Mouse (Mus musculus) cerebellum, postnatal 36 days (tissue): ENCODE measurements around the gene Ndfip2.

Experiments used
- DNase-seq, 2 experiments: peaks; one replicate each; pipeline ENCODE4 v3.0.0; 2021 to 2022; ENCODE audit warnings: mixed read lengths in 2 of 2

Ndfip2 gene

GRCm38 (mm10) chr14:105258379-105259034 lies at the start of gene Ndfip2:
Gene Ndfip2 (plus strand): TSS chr14:105258573.
- peak; percentile 84 to 90 for DNase-seq

- DNase-seq, result no peak
These were observed 38.6 kb upstream of the Ndfip2 start for GRCm38 (mm10) chr14:105219525-105220376.

- DNase-seq, result no peak
These were observed 36.1 kb upstream of the Ndfip2 start for GRCm38 (mm10) chr14:105222240-105222639.

- no peak for DNase-seq
These were observed 32.6 kb upstream of the Ndfip2 start for GRCm38 (mm10) chr14:105225790-105226189.

- peak in 1 of 2 experiments; percentile 13 for DNase-seq
These were observed 26.0 kb upstream of the Ndfip2 start for GRCm38 (mm10) chr14:105232421-105232820.

GRCm38 (mm10) chr14:105236596-105236995 lies 21.8 kb upstream of the Ndfip2 start:
- no peak for DNase-seq

GRCm38 (mm10) chr14:105237736-105238135 lies 20.6 kb upstream of the Ndfip2 start:
- no peak for DNase-seq

GRCm38 (mm10) chr14:105238450-105239038 lies 19.8 kb upstream of the Ndfip2 start:
- no peak for DNase-seq

- DNase-seq, result no peak
These were observed 18.3 kb upstream of the Ndfip2 start for GRCm38 (mm10) chr14:105240120-105240519.

GRCm38 (mm10) chr14:105243805-105244443 lies 14.4 kb upstream of the Ndfip2 start:
- DNase-seq, result no peak

GRCm38 (mm10) chr14:105251038-105251437 lies 7.3 kb upstream of the Ndfip2 start:
- no peak for DNase-seq

- DNase-seq, result no peak
These were observed 5.1 kb upstream of the Ndfip2 start for GRCm38 (mm10) chr14:105253304-105253703.

GRCm38 (mm10) chr14:105254401-105254800 lies 4.0 kb upstream of the Ndfip2 start:
- DNase-seq, result no peak

- no peak for DNase-seq
These were observed 2.8 kb upstream of the Ndfip2 start for GRCm38 (mm10) chr14:105255620-105256019.

- DNase-seq, result peak; percentile 37 to 57
These were observed 885 bp downstream of the Ndfip2 start for GRCm38 (mm10) chr14:105259035-105259880.

GRCm38 (mm10) chr14:105262923-105263322 lies 4.5 kb downstream of the Ndfip2 start:
- no peak for DNase-seq

- DNase-seq, result peak in 1 of 2 experiments; percentile 24
These were observed 8.7 kb downstream of the Ndfip2 start for GRCm38 (mm10) chr14:105267095-105267494.

- DNase-seq, result no peak
These were observed 13.7 kb downstream of the Ndfip2 start for GRCm38 (mm10) chr14:105272030-105272429.

- DNase-seq, result no peak
These were observed 14.2 kb downstream of the Ndfip2 start for GRCm38 (mm10) chr14:105272539-105272938.

- DNase-seq, result no peak
These were observed 16.8 kb downstream of the Ndfip2 start for GRCm38 (mm10) chr14:105275196-105275595.

GRCm38 (mm10) chr14:105277277-105277676 lies 18.9 kb downstream of the Ndfip2 start:
- no peak for DNase-seq

GRCm38 (mm10) chr14:105284062-105284461 lies 25.7 kb downstream of the Ndfip2 start:
- DNase-seq, result no peak
